Mouse (Mus musculus) neural tube, embryonic 14.5 days (tissue): ENCODE data around the gene 1700022I11Rik. TPM values are rescaled to one million over a fixed set of nuclear protein-coding genes. Genes with fewer than 3 reads are reported as not detected.
A peak's percentile ranks its signal among the peaks of the same experiment; 100 is the strongest.

ENCODE experiments used
- ATAC-seq: fragments of 200-750 bp; cut with Nextera tagmentation; 2 replicates; pipeline ENCODE4 v1.8.0; 2017; ENCODE audit warnings: low read depth, mild to moderate bottlenecking, moderate TSS enrichment, moderate library complexity
- H3K27ac ChIP-seq: fragments of 300-500 bp; sonication (generic); 2 replicates; pipeline ENCODE4 v1.5.1; 2014; ENCODE audit warnings: low read depth, mild to moderate bottlenecking, control low read depth, low read length, moderate library complexity, mixed read lengths
- H3K27me3 ChIP-seq: fragments of 300-500 bp; sonication (generic); 2 replicates; pipeline ENCODE4 v1.6.1; 2014; ENCODE audit warnings: low read length; ENCODE audit not compliant: control insufficient read depth, insufficient read depth
- H3K36me3 ChIP-seq: fragments of 300-500 bp; sonication (generic); 2 replicates; pipeline ENCODE4 v1.6.1; 2014; ENCODE audit warnings: low read length, mixed read lengths; ENCODE audit not compliant: control insufficient read depth, insufficient read depth
- H3K4me1 ChIP-seq: fragments of 300-500 bp; sonication (generic); 2 replicates; pipeline ENCODE4 v1.6.1; 2014; ENCODE audit warnings: low read length; ENCODE audit not compliant: control insufficient read depth, insufficient read depth
- H3K4me2 ChIP-seq: fragments of 300-500 bp; sonication (generic); 2 replicates; pipeline ENCODE4 v1.6.1; 2014; ENCODE audit warnings: mild to moderate bottlenecking, low read depth, low read length, control low read depth
- H3K4me3 ChIP-seq: fragments of 300-500 bp; sonication (generic); 2 replicates; pipeline ENCODE4 v1.5.1; 2014; ENCODE audit warnings: low read depth, low read length, control low read depth, mixed read lengths
- H3K9ac ChIP-seq: fragments of 300-500 bp; sonication (generic); replicated peaks from 2 replicates; pipeline ENCODE4 v1.6.1; 2014; ENCODE audit warnings: low read depth, mild to moderate bottlenecking, control low read depth, low read length, mixed read lengths
- H3K9me3 ChIP-seq: fragments of 300-500 bp; sonication (generic); 2 replicates; pipeline ENCODE4 v1.6.1; 2016; ENCODE audit warnings: low read length; ENCODE audit not compliant: control insufficient read depth
- WGBS: fragments of 180-500 bp; shearing (Covaris S2); extraction: QIAGEN DNeasy Blood & Tissue Kit; methylation state at CpG from one replicate; pipeline ENCODE4 v1.1.7; 2014; 5-methylcytosine and 5-hydroxymethylcytosine counted together
- polyA plus RNA-seq: library from polyadenylated mRNA; unstranded; fragments of >200 nt; fragmentation: Nextera tagmentation; extraction: Ambion mirVana; gene quantifications from 2 replicates; pipeline ENCODE4 v1.2.1, GENCODE M21; 2014

The 1700022I11Rik gene
- polyA plus RNA-seq, 1 experiment from 2014 or later, result 1.1 TPM

GRCm38 (mm10) chr4:43002756-43003439, 33.5 kb downstream of the 1700022I11Rik start:
- 82% methylated on average over 12 of the region's 12 CpGs for WGBS
- Histone ChIP-seq H3K27ac (no peak overlapping the region), H3K36me3 (peaks cover under 1% of the 10 kb centered on the region; the same call in 1 of the 2 replicates), H3K4me1 (peaks cover 12% of the 10 kb centered on the region), H3K4me3 (no peak overlapping the region), H3K27me3 (peaks cover 3% of the 10 kb centered on the region; the same call in 1 of the 2 replicates), H3K9ac (no peak overlapping the region), H3K4me2 (no peak overlapping the region), H3K9me3 (no peaks in the 10 kb centered on the region)
- no peak for ATAC-seq

DNA sequence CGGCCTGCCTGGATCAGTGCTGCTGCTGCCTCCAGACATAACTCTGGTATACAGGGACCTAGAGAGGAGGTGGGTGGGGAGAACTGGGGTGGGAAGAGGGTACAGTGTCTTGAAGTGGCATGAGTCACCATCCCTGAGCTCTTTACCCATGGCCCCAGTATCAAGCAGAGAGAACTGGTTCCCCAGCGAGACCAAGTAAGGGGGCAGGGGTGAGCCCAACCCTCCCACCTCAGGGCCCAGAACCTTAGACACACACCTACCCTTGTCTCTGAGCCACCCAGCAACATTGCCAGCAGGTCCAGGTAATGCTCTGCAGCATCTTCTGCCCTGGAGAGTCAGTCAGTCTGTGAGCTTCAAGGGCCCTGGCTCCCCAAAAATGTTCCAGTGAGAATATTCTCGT, 35.5 kb downstream of the 1700022I11Rik start:
- H3K36me3 ChIP-seq, result no peaks in the 10 kb centered on the region; the same call in 1 of the 2 replicates
- H3K27ac ChIP-seq, result no peak overlapping the region
- no peak overlapping the region for H3K9ac ChIP-seq
- WGBS, result 96% methylated on average over 3 of the region's 3 CpGs
- 0 out of 2 replicates have a peak, but pooled peaks cover 3% of the 10 kb centered on the region for H3K4me1 ChIP-seq
- H3K4me2 ChIP-seq, result no peak overlapping the region
- H3K27me3 ChIP-seq, result no peaks in the 10 kb centered on the region
- ATAC-seq, result no peak
- no peaks in the 10 kb centered on the region for H3K9me3 ChIP-seq
- H3K4me3 ChIP-seq, result no peak overlapping the region

GRCm38 (mm10) chr4:43005765-43006164, 36.4 kb downstream of the 1700022I11Rik start:
- Histone ChIP-seq H3K4me1 (0 out of 2 replicates have a peak, but pooled peaks cover 3% of the 10 kb centered on the region), H3K4me3 (no peak overlapping the region), H3K4me2 (no peak overlapping the region), H3K9me3 (no peaks in the 10 kb centered on the region), H3K36me3 (no peaks in the 10 kb centered on the region; the same call in 1 of the 2 replicates), H3K9ac (no peak overlapping the region), H3K27me3 (no peaks in the 10 kb centered on the region), H3K27ac (no peak overlapping the region)
- no peak for ATAC-seq
- 65% methylated on average over 2 of the region's 2 CpGs for WGBS

DNA sequence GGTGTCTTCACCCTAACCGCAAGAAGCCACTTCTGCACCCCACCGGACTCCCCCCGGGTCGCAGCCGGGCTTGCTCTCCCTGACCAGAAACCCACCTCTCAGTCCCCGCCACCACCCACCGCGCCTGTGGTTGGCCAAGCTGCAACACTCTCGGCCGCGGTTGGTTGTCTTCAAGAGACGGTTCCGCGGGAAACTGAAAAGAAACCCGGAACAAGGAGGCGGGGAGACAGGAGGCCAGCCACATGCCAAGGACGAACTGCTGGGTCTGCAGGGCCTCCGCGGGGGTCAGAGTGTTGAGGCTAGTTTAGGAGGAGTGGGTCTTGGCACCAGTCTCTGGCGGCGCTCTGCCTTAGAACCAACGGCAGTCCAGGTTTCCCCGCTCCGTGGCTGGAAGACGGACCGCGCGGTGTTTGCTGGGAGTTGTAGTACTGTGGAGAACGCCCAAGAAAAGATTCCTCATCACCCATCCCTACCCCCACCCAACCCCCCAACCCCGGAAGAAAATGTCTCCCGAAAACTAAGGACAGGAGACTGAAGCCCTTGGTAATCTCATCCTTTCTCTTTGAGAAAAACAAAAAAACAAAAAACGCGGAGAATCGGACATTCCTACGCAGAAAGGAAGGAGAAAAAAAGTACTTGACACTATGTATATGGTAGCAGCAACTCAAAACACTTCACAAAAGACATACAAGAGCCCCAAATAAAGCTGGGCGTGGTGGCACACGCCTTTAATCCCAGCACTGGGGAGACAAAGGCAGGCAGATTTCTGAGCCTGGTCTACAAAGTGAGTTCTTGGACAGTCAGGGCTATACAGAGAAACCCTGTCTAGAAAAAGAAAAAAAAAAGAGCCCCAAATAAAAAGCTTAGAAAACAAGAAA, 41.0 kb downstream of the 1700022I11Rik start, which contains the start of gene Fancg:
Gene Fancg (minus strand): TSS at position 346 of the 878 bp plus-strand sequence.
- H3K4me3 ChIP-seq, result peak within 1 kb of the TSS; percentile 69
- no peaks in the 10 kb centered on the region; the same call in 1 of the 2 replicates for H3K36me3 ChIP-seq
- H3K27ac ChIP-seq, result no peak within 1 kb of the TSS
- peak; percentile 93 for ATAC-seq
- peak within 1 kb of the TSS; percentile 63 for H3K4me2 ChIP-seq
- 1% methylated on average over 37 of the region's 37 CpGs for WGBS
- no peaks in the 10 kb centered on the region for H3K9me3 ChIP-seq
- H3K9ac ChIP-seq, result peak within 1 kb of the TSS; percentile 39
- H3K27me3 ChIP-seq, result no peaks in the 10 kb centered on the region
- H3K4me1 ChIP-seq, result 0 out of 2 replicates have a peak, but pooled peaks cover 3% of the 10 kb centered on the region

- Histone ChIP-seq H3K27ac (no peak overlapping the region), H3K27me3 (no peaks in the 10 kb centered on the region), H3K4me3 (no peak overlapping the region), H3K9me3 (no peaks in the 10 kb centered on the region), H3K9ac (no peak overlapping the region), H3K4me2 (no peak overlapping the region), H3K4me1 (0 out of 2 replicates have a peak, but pooled peaks cover 3% of the 10 kb centered on the region), H3K36me3 (no peaks in the 10 kb centered on the region; the same call in 1 of the 2 replicates)
- 98% methylated on average over 1 of the region's 1 CpGs for WGBS
- ATAC-seq, result no peak
These were observed 42.7 kb downstream of the 1700022I11Rik start for GRCm38 (mm10) chr4:43012091-43012490.

DNA sequence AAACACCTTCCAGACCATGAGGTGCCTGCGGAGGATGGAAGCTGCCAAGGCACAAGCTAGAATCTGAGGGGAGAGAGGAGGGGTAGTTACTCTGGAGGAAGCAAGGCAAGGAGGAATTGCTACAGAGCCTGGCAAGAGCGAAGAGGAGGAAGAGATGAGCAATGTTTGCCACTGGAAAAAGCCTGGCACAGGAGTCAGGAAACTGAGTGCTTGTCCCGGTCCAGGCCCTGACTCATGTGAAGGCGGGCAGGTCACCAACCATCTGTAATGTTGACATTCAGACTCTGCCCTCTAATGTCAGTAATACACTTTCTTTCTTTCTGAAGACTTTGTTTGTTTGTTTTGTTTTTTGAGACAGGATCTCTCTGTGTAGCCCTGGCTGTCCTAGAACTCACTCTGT, 48.8 kb downstream of the 1700022I11Rik start:
- H3K4me1 ChIP-seq, result no peaks in the 10 kb centered on the region
- H3K9me3 ChIP-seq, result no peaks in the 10 kb centered on the region
- H3K27me3 ChIP-seq, result no peaks in the 10 kb centered on the region
- H3K4me2 ChIP-seq, result no peak overlapping the region
- no peak overlapping the region for H3K27ac ChIP-seq
- no peak for ATAC-seq
- WGBS, result 97% methylated on average over 4 of the region's 4 CpGs
- H3K9ac ChIP-seq, result no peak overlapping the region
- H3K36me3 ChIP-seq, result peaks cover 36% of the 10 kb centered on the region
- no peak overlapping the region for H3K4me3 ChIP-seq

- WGBS, result 93% methylated on average over 10 of the region's 10 CpGs
- no peaks in the 10 kb centered on the region for H3K9me3 ChIP-seq
- H3K27me3 ChIP-seq, result no peaks in the 10 kb centered on the region
- peaks cover 40% of the 10 kb centered on the region for H3K36me3 ChIP-seq
- H3K27ac ChIP-seq, result no peak overlapping the region
- no peak overlapping the region for H3K4me3 ChIP-seq
- no peak for ATAC-seq
- no peak overlapping the region for H3K9ac ChIP-seq
- H3K4me2 ChIP-seq, result no peak overlapping the region
- peaks cover 4% of the 10 kb centered on the region for H3K4me1 ChIP-seq
These were observed 49.8 kb downstream of the 1700022I11Rik start for GRCm38 (mm10) chr4:43019176-43019575.

DNA sequence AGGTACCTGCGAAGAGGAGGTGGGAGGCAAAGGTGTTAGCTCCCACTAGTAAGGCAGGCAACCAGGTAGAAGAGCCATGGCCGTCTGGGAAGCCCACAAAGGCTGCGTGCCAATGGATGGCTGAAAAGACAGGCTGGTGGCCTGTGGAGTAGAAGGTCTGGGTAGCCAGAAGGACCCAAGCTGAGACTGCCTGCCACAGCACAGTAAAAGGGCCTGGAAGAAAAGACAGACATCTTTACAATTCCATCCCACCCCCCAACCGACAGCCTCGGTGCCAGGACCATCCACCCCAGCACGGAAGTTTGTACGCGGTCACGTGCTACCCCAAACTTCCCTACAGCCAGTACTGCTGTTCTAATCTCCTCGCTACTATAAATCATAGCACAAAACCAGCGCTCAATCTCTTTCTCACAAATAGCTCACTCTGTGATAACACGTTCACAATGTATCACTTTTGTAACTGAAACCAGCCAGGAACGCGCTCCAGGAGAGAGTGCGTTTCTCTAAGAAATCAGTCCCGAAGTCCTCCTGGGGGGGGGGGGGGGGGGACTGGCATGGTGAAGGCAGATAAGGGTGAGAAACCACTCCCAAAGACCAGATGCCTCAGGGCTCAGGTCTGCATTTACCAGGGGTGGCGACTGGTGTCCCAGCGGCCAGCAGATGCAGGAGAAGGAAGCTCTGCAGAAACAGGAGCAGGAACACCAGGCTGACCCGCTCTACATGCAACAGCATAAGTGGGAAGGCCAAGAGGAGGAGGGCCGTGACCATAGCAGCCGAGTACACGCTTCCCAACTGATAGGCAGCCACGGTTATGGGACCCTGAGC, 50.4 kb downstream of the 1700022I11Rik start:
- Histone ChIP-seq H3K4me1 (peaks cover 11% of the 10 kb centered on the region), H3K27me3 (no peaks in the 10 kb centered on the region), H3K4me2 (no peak overlapping the region), H3K27ac (no peak overlapping the region), H3K9ac (no peak overlapping the region), H3K9me3 (no peaks in the 10 kb centered on the region), H3K36me3 (peaks cover 40% of the 10 kb centered on the region), H3K4me3 (no peak overlapping the region)
- ATAC-seq, result no peak
- WGBS, result 92% methylated on average over 22 of the region's 23 CpGs
